Mouse (Mus musculus) fat pad, adult 2 months (tissue): ENCODE results near the gene Ugt1a7c.
"Not testable (repeated sequence)": the region's sequence is repeated elsewhere in the genome, so short reads cannot be mapped to it uniquely, and the experiment has no call there.

Source experiments
- DNase-seq: peaks from one replicate; pipeline ENCODE4 v3.0.0-alpha.2; 2011; ENCODE audit warnings: low read depth, low spot score; ENCODE audit errors: extremely low read depth

The Ugt1a7c gene

GRCm38 (mm10) chr1:88222216-88222615 is 127.4 kb downstream of the Ugt1a7c start:
- DNase-seq, result no peak

- DNase-seq, result not testable (repeated sequence)
Observed at GRCm38 (mm10) chr1:88223011-88223515, 128.2 kb downstream of the Ugt1a7c start.

- DNase-seq, result no peak
Observed at GRCm38 (mm10) chr1:88223591-88223990, 128.7 kb downstream of the Ugt1a7c start.

GRCm38 (mm10) chr1:88224029-88224776 is 129.3 kb downstream of the Ugt1a7c start:
- DNase-seq, result peak; percentile 99

- not testable (repeated sequence) for DNase-seq
Observed at GRCm38 (mm10) chr1:88225301-88225700, 130.4 kb downstream of the Ugt1a7c start.

- no peak for DNase-seq
Observed at GRCm38 (mm10) chr1:88225741-88226140, 130.9 kb downstream of the Ugt1a7c start.

GRCm38 (mm10) chr1:88226670-88227379 is 132.0 kb downstream of the Ugt1a7c start, which contains the start of gene Mroh2a:
Gene Mroh2a, plus strand, starts transcription at chr1:88226986.
- DNase-seq, result no peak

GRCm38 (mm10) chr1:88227482-88227881 is 132.6 kb downstream of the Ugt1a7c start:
- no peak for DNase-seq

GRCm38 (mm10) chr1:88228121-88228520 is 133.3 kb downstream of the Ugt1a7c start:
- no peak for DNase-seq

GRCm38 (mm10) chr1:88229566-88229965 is 134.7 kb downstream of the Ugt1a7c start:
- no peak for DNase-seq

GRCm38 (mm10) chr1:88229986-88230385 is 135.1 kb downstream of the Ugt1a7c start:
- DNase-seq, result no peak

- DNase-seq, result no peak
Observed at GRCm38 (mm10) chr1:88230421-88230820, 135.6 kb downstream of the Ugt1a7c start.

GRCm38 (mm10) chr1:88230981-88231802 is 136.3 kb downstream of the Ugt1a7c start:
- no peak for DNase-seq

GRCm38 (mm10) chr1:88231803-88232499 is 137.1 kb downstream of the Ugt1a7c start:
- DNase-seq, result no peak

GRCm38 (mm10) chr1:88232664-88233380 is 138.0 kb downstream of the Ugt1a7c start:
- DNase-seq, result no peak

- no peak for DNase-seq
Observed at GRCm38 (mm10) chr1:88233421-88234247, 138.8 kb downstream of the Ugt1a7c start.

- DNase-seq, result no peak
Observed at GRCm38 (mm10) chr1:88234248-88234610, 139.4 kb downstream of the Ugt1a7c start.

GRCm38 (mm10) chr1:88234646-88235045 is 139.8 kb downstream of the Ugt1a7c start:
- no peak for DNase-seq
